Mouse (Mus musculus) fibroblast of lung, adult 2 months (primary cell): ENCODE results near the gene Hoxb6.

ENCODE experiments used
- DNase-seq: peaks from one replicate; pipeline ENCODE4 v3.0.0-alpha.2; 2011; ENCODE audit warnings: low read depth

Gene Hoxb6

GRCm38 (mm10) chr11:96336597-96336996 is 44.3 kb downstream of the Hoxb6 start:
- no peak for DNase-seq

DNA sequence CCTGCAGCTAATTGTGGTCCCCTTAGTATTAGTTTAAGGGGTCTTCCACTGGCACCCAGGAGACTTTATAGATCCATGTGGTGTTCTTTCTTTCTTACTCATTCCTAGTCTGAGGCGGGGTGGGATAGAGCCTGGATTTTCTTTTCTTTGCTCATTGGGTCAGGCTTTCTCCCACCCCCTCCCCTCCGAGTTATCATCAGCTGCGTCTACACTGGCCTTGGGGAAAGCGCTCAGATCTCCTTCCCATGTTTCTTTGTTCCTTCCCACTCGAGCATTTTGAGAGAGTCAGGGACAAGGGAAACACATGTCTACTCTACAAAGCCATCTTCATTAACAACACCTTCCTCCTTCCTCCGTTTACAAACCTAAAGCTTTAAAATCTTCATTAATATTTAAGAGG is 44.8 kb downstream of the Hoxb6 start:
- no peak for DNase-seq

- no peak for DNase-seq
Observed at GRCm38 (mm10) chr11:96338957-96339855, 46.9 kb downstream of the Hoxb6 start.

DNA sequence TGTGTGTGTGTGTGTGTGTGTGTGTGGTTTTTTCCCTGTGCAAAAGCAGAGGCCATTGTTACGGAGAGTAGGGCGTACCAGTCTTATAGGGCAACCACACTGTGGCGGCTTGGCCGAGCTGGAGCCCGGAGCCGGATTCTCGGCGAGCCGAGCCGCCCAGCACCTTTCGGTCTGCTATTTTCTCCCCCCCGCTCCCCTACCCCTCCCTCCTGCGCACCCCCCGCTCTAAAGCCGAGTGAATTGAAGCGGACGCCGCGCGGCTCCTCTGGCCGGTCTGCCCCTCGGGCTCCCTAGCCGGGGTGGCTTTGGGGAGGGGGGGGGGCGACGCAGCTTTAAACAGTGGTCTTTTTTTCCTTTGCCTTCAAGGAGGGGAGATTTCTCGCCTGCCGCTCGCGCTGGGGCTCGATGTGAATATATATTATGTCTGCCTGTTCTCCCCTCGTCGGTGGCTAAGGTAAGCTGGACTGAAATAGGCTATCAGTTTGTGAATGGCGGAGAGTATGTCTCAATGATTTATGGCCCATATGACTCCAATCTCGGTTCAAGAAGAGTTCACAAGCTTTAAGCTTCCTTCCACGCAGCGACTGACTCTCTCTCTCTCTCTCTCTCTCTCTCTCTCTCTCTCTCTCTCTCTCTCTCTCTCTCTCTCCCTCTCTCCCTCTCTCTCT is 48.6 kb downstream of the Hoxb6 start:
- DNase-seq: no peak

- DNase-seq: no peak
Observed at GRCm38 (mm10) chr11:96341701-96342575, 49.7 kb downstream of the Hoxb6 start.

GRCm38 (mm10) chr11:96342576-96342930 is 50.3 kb downstream of the Hoxb6 start:
- no peak for DNase-seq

DNA sequence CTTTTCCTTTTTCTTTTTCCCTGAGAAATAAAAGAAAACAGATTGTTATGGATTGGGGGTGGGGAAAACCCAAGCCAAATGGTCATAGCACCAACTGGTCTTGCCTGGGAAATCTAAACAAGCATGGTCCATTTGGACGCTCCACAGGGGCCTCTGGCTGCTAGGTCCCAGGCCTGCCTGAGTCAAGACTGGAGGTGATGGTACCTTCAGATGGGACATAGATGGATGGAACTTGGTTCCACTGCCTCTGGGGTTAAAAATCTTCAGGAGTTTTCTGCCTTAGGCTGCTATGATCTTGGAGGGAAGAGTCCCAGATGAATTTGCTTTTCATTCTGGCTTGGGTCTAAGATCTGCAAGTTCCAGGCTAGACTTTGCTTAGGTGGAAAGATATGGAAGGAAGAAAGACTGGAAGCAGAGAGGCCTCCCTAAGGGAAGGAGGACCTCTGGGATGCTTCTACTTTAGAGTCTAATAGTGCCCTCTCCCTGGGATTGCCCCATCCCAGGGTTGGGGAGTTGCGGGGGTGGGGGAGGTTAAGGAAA is 51.0 kb downstream of the Hoxb6 start:
- no peak for DNase-seq

- DNase-seq: no peak
Observed at GRCm38 (mm10) chr11:96344061-96344877, 52.0 kb downstream of the Hoxb6 start.

GRCm38 (mm10) chr11:96344878-96345159 is 52.5 kb downstream of the Hoxb6 start:
- DNase-seq: no peak

GRCm38 (mm10) chr11:96345220-96345892 is 53.1 kb downstream of the Hoxb6 start:
- no peak for DNase-seq

DNA sequence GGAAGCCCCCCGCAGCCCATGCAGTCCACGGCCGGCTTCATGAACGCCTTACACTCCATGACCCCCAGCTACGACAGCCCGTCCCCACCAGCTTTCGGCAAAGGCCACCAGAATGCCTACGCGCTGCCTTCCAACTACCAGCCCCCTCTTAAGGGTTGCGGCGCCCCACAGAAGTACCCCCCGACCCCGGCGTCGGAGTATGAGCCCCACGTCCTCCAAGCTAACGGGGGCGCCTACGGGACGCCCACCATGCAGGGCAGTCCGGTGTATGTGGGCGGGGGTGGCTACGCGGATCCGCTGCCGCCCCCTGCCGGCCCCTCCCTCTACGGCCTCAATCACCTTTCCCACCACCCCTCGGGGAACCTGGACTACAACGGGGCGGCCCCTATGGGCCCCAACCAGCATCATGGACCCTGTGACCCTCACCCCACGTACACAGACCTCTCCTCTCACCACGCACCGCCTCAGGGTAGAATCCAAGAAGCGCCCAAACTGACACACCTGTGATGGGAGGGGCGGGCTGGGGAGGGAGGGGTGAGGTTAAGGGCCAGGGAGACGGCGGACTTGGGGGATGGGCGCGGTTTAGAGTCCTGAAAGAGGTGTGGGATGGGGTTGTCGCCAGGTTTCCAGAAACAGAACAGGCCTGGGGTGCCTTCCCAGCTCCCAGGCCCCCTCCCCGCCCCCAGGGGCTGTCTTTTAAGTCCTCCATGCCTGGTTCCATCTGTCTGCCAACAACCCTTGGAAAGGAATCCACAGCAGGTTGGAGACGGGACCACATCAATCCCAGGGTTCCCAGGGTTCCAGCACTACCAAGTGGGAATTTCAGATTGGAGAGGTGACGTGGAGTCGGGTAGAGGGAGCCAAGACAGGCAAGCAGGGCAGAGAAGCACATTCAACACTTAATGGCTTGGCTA is 53.9 kb downstream of the Hoxb6 start:
- DNase-seq: no peak

DNA sequence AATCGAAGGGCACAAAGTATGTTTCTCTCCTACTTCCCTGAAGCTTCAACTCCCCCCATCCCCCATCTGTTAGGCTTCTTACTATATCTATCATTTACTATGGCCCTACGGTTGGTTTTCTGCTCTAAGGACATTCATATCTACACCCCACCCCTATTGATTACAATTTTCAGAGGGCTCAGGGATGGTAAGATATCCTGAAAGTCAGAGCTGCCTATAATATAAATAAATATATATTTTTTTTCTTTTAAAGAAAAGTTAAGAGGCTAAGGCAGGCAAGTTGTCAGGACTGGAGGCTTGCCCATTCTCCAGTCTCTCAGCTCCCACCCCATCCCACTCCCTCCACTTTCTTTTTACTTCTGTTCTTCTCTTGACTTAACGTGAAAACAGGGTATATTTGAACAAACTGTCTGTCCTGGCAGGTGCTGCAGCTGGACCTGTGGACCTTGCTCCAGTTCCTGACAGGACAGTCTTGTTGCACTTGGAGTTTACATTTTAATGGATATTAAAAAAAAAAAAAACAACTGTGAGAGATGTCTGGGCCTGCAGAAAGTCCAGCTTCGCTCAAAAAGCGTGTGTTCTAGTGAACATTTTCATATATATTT is 54.7 kb downstream of the Hoxb6 start:
- DNase-seq: no peak

GRCm38 (mm10) chr11:96347717-96348116 is 55.4 kb downstream of the Hoxb6 start:
- DNase-seq: no peak

DNA sequence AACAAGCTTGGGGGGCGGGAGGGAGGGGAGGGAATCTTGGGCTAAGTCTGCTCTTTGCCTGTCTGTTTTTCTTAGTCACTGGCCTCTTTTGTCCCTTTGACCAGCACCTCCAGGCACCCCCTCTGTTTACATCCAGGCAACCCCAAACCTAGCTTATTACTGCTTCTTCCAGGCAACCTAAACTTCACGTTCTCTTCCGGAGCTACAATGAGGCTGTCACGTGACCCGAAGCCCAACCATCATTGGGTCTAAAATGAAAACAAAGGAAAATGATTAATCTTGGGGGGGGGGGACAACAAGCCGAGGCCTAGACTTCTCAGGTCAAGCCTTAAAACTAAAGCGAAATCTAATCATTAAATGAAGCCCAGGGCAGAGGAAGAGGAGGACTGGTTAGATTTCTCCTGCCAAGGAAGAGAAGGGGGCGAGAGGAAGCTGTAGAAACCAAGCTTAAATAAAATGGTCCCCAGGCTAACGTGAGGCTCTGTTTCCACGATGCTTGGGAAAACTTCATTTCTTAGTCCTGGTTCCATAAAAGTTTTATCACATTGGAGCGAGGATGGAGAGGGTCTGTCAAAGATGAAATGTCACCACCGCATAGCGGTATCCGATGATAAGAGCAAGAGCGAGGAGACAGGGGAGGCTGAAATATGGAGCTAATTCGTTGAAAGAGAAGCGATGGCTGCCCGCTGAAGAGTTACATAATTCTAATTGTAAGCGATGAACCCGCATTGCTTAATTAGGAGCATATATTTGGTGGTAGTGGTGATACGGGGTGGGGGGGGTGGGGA is 56.1 kb downstream of the Hoxb6 start:
- DNase-seq: no peak

GRCm38 (mm10) chr11:96348988-96349387 is 56.7 kb downstream of the Hoxb6 start:
- no peak for DNase-seq

GRCm38 (mm10) chr11:96349491-96350340 is 57.4 kb downstream of the Hoxb6 start:
- no peak for DNase-seq

DNA sequence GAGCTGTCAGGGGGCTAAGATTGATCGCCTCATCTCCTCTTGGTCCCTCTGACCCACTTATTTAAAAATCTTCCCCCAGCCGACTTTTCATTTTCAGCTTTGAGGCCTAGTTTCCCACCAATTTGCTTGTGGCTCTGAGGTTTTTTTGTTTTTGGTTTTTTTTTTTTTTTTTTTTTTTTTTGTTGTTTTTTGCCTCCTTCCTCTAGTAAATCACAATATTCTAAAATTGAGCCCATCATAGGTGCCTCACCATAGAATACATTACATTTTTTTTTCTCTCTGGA is 58.0 kb downstream of the Hoxb6 start, which contains the start of gene Hoxb2:
Gene Hoxb2, plus strand, starts transcription at position 185 of the 284 bp plus-strand sequence.
- no peak for DNase-seq

DNA sequence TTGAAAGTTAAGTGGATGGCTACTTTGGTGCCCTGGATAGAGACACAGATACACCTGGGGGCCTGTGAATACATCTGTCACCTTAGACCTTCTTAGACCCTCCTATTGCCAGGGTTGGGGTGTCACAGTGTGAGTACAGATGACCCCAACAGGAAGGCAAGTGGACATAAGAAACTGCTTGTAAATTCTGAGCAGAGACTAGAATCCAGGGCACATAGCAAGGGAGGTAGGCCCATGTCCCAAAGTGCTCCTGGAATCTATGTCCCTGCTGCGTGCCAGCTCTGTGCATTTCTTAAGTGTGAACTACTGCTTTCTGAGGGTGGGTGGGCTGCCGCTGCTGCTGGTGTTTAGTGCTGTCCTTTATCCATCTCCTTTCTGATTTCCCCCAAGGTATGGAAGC is 58.5 kb downstream of the Hoxb6 start:
- DNase-seq: no peak
